Mouse (Mus musculus): ENCODE measurements at regions not wholly inside any gene's neighbourhood (a gene's known extent, or its start where the extent isn't known, plus 50 kb on each side); places are given as distances from the start of the nearest gene placed in this dataset.

DNA sequence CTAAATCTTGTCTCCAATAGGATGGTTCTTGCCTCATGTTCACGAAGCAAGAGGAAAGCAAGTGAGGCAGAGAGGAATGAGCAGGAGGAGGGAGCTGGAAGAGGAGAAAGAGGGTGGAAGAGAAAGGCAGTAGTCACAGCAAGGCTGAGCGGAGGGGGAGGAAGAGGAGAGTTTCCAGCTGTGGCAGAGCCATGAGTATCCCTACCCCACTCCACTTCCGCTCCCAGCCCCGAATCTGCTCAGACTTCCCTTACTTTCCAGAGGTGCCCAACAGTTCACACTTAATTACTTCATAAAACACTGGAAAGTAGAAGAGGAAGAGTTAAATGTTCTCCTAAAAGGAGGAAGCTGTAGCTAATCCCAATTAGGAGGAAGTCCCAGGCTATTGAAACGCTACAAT lies 111.6 kb upstream of the Irx6 start:
- TF ChIP-seq POLR2A (IDR thresholded peaks at IDR 0.05; ENCODE audit: insufficient read depth, low read length) (no peak), CTCF (IDR thresholded peaks at IDR 0.05; ENCODE audit: low read depth, low read length) (no peak), EP300 (IDR thresholded peaks at IDR 0.05; ENCODE audit: insufficient read depth, low read depth, low read length) (no peak)
